Mouse (Mus musculus): ENCODE data around the gene Fhl2.

- no peak for TF ChIP-seq CTCF (conservative IDR thresholded peaks at IDR 0.05; ENCODE audit: low read length)
- TF ChIP-seq POU5F1 (IDR thresholded peaks at IDR 0.05; ENCODE audit: borderline replicate concordance, low read length): no peak
These were observed 10.4 kb downstream of the Fhl2 start for GRCm38 (mm10) chr1:43186334-43186733.
